Mouse (Mus musculus) liver, adult 2 months (tissue): ENCODE data around the gene Kng2.
"Not testable (repeated sequence)": the region's sequence is repeated elsewhere in the genome, so short reads cannot be mapped to it uniquely, and the experiment has no call there.

Source experiments
- CTCF ChIP-seq: fragments of 200-500 bp; IDR thresholded peaks from 2 replicates; pipeline ENCODE4 v1.5.1; 2011; ENCODE audit warnings: low read depth, low read length, control low read depth
- POLR2A ChIP-seq: fragments of 200-500 bp; IDR thresholded peaks from 2 replicates; pipeline ENCODE4 v1.6.1; 2011; ENCODE audit warnings: low read length, control low read depth; ENCODE audit not compliant: insufficient read depth; ENCODE audit errors: extremely low read depth

- not testable (repeated sequence) for TF ChIP-seq CTCF
- TF ChIP-seq POLR2A: peak; percentile 33; the same call in 1 of the 2 replicates
Observed at GRCm38 (mm10) chr16:23057668-23058447, 28.6 kb upstream of the Kng2 start, which contains the start of gene Kng1.
